Mouse (Mus musculus): ENCODE measurements around the gene Rusc2. TPM values are rescaled to one million over a fixed set of nuclear protein-coding genes. Genes with fewer than 3 reads are reported as not detected.

The Rusc2 gene
- total and polyA plus RNA-seq, 2 experiments, result 14.2 to 17.5 TPM

- Histone ChIP-seq H3K79me2 (ENCODE audit: control insufficient read depth, insufficient read depth, low read length) (peaks cover 28% of the 10 kb centered on the region; the same call in 1 of the 2 replicates), H3K4me3 (ENCODE audit: insufficient read depth, low read depth, low read length) (peak overlapping the region; percentile 64), H3K9ac (ENCODE audit: low read depth, low read length) (peak overlapping the region; percentile 64), H3K36me3 (ENCODE audit: control insufficient read depth, insufficient read depth, low read length) (no peaks in the 10 kb centered on the region), H3K27me3 (ENCODE audit: control insufficient read depth, insufficient read depth, low read length) (no peaks in the 10 kb centered on the region), H3K27ac (replicated peaks; ENCODE audit: insufficient read depth, low read depth, low read length) (peak overlapping the region; percentile 69), H3K4me1 (ENCODE audit: control insufficient read depth, insufficient read depth, low read length) (peaks cover 11% of the 10 kb centered on the region)
- DNase-seq (ENCODE audit: extremely low read depth, low read depth, low spot score), result no peak
- WGBS, result 55% methylated on average over 28 of the region's 28 CpGs
- TF ChIP-seq CTCF (IDR thresholded peaks at IDR 0.05; ENCODE audit: low read depth, low read length), result peak; percentile 52
- TF ChIP-seq POLR2A (IDR thresholded peaks at IDR 0.05; ENCODE audit: extremely low read depth, insufficient read depth, low read length), result 0 out of 2 replicates have a peak, but pooled peaks have one; percentile 24
These were observed 24.6 kb downstream of the Rusc2 start for GRCm38 (mm10) chr4:43406162-43406971.

- H3K4me3 ChIP-seq (ENCODE audit: insufficient read depth, low read depth, low read length), result no peak overlapping the region
- WGBS, result 79% methylated on average over 12 of the region's 12 CpGs
- peak overlapping the region; percentile 36; the same call in 1 of the 2 replicates for H3K27ac ChIP-seq (replicated peaks; ENCODE audit: insufficient read depth, low read depth, low read length)
These were observed 25.5 kb downstream of the Rusc2 start for GRCm38 (mm10) chr4:43407071-43407920.

GRCm38 (mm10) chr4:43414761-43415160, 33.0 kb downstream of the Rusc2 start:
- 96% methylated on average over 14 of the region's 14 CpGs for WGBS
- TF ChIP-seq CTCF (IDR thresholded peaks at IDR 0.05; ENCODE audit: low read depth, low read length) (no peak), POLR2A (IDR thresholded peaks at IDR 0.05; ENCODE audit: extremely low read depth, insufficient read depth, low read length) (no peak)

More at GRCm38 (mm10) chr4:43407071-43407920, 25.5 kb downstream of the Rusc2 start:
- Histone ChIP-seq H3K27me3 (ENCODE audit: control insufficient read depth, insufficient read depth, low read length) (no peaks in the 10 kb centered on the region), H3K36me3 (ENCODE audit: control insufficient read depth, insufficient read depth, low read length) (no peaks in the 10 kb centered on the region), H3K79me2 (ENCODE audit: control insufficient read depth, insufficient read depth, low read length) (peaks cover 29% of the 10 kb centered on the region; the same call in 1 of the 2 replicates), H3K4me1 (ENCODE audit: control insufficient read depth, insufficient read depth, low read length) (peaks cover 6% of the 10 kb centered on the region), H3K9ac (ENCODE audit: low read depth, low read length) (no peak overlapping the region)
- DNase-seq (ENCODE audit: extremely low read depth, low read depth, low spot score), result no peak
- no peak for TF ChIP-seq CTCF (IDR thresholded peaks at IDR 0.05; ENCODE audit: low read depth, low read length)
- no peak for TF ChIP-seq POLR2A (IDR thresholded peaks at IDR 0.05; ENCODE audit: extremely low read depth, insufficient read depth, low read length)

GRCm38 (mm10) chr4:43415221-43416070, 33.7 kb downstream of the Rusc2 start:
- Histone ChIP-seq H3K79me2 (ENCODE audit: control insufficient read depth, insufficient read depth, low read length) (peaks cover 9% of the 10 kb centered on the region; the same call in 1 of the 2 replicates), H3K4me3 (ENCODE audit: insufficient read depth, low read depth, low read length) (no peak overlapping the region), H3K27ac (replicated peaks; ENCODE audit: insufficient read depth, low read depth, low read length) (no peak overlapping the region), H3K4me1 (ENCODE audit: control insufficient read depth, insufficient read depth, low read length) (peaks cover 20% of the 10 kb centered on the region), H3K9ac (ENCODE audit: low read depth, low read length) (no peak overlapping the region), H3K36me3 (ENCODE audit: control insufficient read depth, insufficient read depth, low read length) (peaks cover 2% of the 10 kb centered on the region), H3K27me3 (ENCODE audit: control insufficient read depth, insufficient read depth, low read length) (no peaks in the 10 kb centered on the region)
- no peak for TF ChIP-seq CTCF (IDR thresholded peaks at IDR 0.05; ENCODE audit: low read depth, low read length)
- TF ChIP-seq POLR2A (IDR thresholded peaks at IDR 0.05; ENCODE audit: extremely low read depth, insufficient read depth, low read length), result no peak
- 81% methylated on average over 29 of the region's 29 CpGs for WGBS
- no peak for DNase-seq (ENCODE audit: extremely low read depth, low read depth, low spot score)

More at GRCm38 (mm10) chr4:43414761-43415160, 33.0 kb downstream of the Rusc2 start:
- Histone ChIP-seq H3K9ac (ENCODE audit: low read depth, low read length) (no peak overlapping the region), H3K27me3 (ENCODE audit: control insufficient read depth, insufficient read depth, low read length) (no peaks in the 10 kb centered on the region), H3K36me3 (ENCODE audit: control insufficient read depth, insufficient read depth, low read length) (peaks cover 2% of the 10 kb centered on the region), H3K79me2 (ENCODE audit: control insufficient read depth, insufficient read depth, low read length) (peaks cover 12% of the 10 kb centered on the region; the same call in 1 of the 2 replicates), H3K27ac (replicated peaks; ENCODE audit: insufficient read depth, low read depth, low read length) (no peak overlapping the region), H3K4me3 (ENCODE audit: insufficient read depth, low read depth, low read length) (no peak overlapping the region), H3K4me1 (ENCODE audit: control insufficient read depth, insufficient read depth, low read length) (peaks cover 15% of the 10 kb centered on the region)
- DNase-seq (ENCODE audit: extremely low read depth, low read depth, low spot score), result no peak

GRCm38 (mm10) chr4:43416071-43416490, 34.3 kb downstream of the Rusc2 start:
- DNase-seq (ENCODE audit: extremely low read depth, low read depth, low spot score), result no peak
- WGBS, result 97% methylated on average over 22 of the region's 22 CpGs
- H3K36me3 ChIP-seq (ENCODE audit: control insufficient read depth, insufficient read depth, low read length), result peaks cover 2% of the 10 kb centered on the region

More at GRCm38 (mm10) chr4:43416071-43416490, 34.3 kb downstream of the Rusc2 start:
- Histone ChIP-seq H3K9ac (ENCODE audit: low read depth, low read length) (no peak overlapping the region), H3K79me2 (ENCODE audit: control insufficient read depth, insufficient read depth, low read length) (peaks cover 9% of the 10 kb centered on the region; the same call in 1 of the 2 replicates), H3K27ac (replicated peaks; ENCODE audit: insufficient read depth, low read depth, low read length) (no peak overlapping the region), H3K27me3 (ENCODE audit: control insufficient read depth, insufficient read depth, low read length) (no peaks in the 10 kb centered on the region), H3K4me1 (ENCODE audit: control insufficient read depth, insufficient read depth, low read length) (peaks cover 20% of the 10 kb centered on the region), H3K4me3 (ENCODE audit: insufficient read depth, low read depth, low read length) (no peak overlapping the region)
- TF ChIP-seq CTCF (IDR thresholded peaks at IDR 0.05; ENCODE audit: low read depth, low read length) (no peak), POLR2A (IDR thresholded peaks at IDR 0.05; ENCODE audit: extremely low read depth, insufficient read depth, low read length) (no peak)
